Mouse (Mus musculus) NIH3T3 (cell line): ENCODE data around the gene D630023F18Rik.

Experiments
- DNase-seq: peaks from one replicate; pipeline ENCODE4 v3.0.0-alpha.2; 2012; ENCODE audit warnings: low read depth

D630023F18Rik gene

GRCm38 (mm10) chr1:65122574-65123372 is at the start of gene D630023F18Rik:
Gene D630023F18Rik (minus strand): TSS chr1:65123214.
- peak; percentile 43 for DNase-seq

- DNase-seq = no peak
Observed at GRCm38 (mm10) chr1:65171579-65171978, 48.6 kb upstream of the D630023F18Rik start.

GRCm38 (mm10) chr1:65169947-65170346 is 46.9 kb upstream of the D630023F18Rik start:
- no peak for DNase-seq

- DNase-seq = no peak
Observed at GRCm38 (mm10) chr1:65169536-65169935, 46.5 kb upstream of the D630023F18Rik start.

GRCm38 (mm10) chr1:65167496-65167895 is 44.5 kb upstream of the D630023F18Rik start:
- DNase-seq = no peak

GRCm38 (mm10) chr1:65162210-65162609 is 39.2 kb upstream of the D630023F18Rik start:
- peak; percentile 27 for DNase-seq

GRCm38 (mm10) chr1:65156111-65156510 is 33.1 kb upstream of the D630023F18Rik start:
- DNase-seq = no peak

- DNase-seq = peak; percentile 96
Observed at GRCm38 (mm10) chr1:65154814-65155213, 31.8 kb upstream of the D630023F18Rik start.

GRCm38 (mm10) chr1:65147971-65148370 is 25.0 kb upstream of the D630023F18Rik start:
- DNase-seq = peak; percentile 66

GRCm38 (mm10) chr1:65147326-65147725 is 24.3 kb upstream of the D630023F18Rik start:
- DNase-seq = no peak

- peak; percentile 60 for DNase-seq
Observed at GRCm38 (mm10) chr1:65146601-65147000, 23.6 kb upstream of the D630023F18Rik start.

- no peak for DNase-seq
Observed at GRCm38 (mm10) chr1:65144783-65145182, 21.8 kb upstream of the D630023F18Rik start.

GRCm38 (mm10) chr1:65137560-65137959 is 14.5 kb upstream of the D630023F18Rik start:
- no peak for DNase-seq

GRCm38 (mm10) chr1:65132833-65133232 is 9.8 kb upstream of the D630023F18Rik start:
- no peak for DNase-seq

- no peak for DNase-seq
Observed at GRCm38 (mm10) chr1:65131671-65132070, 8.7 kb upstream of the D630023F18Rik start.

- no peak for DNase-seq
Observed at GRCm38 (mm10) chr1:65130226-65130625, 7.2 kb upstream of the D630023F18Rik start.

- no peak for DNase-seq
Observed at GRCm38 (mm10) chr1:65129634-65130180, 6.7 kb upstream of the D630023F18Rik start.

- no peak for DNase-seq
Observed at GRCm38 (mm10) chr1:65119438-65119837, 3.6 kb downstream of the D630023F18Rik start, which contains the start of gene Gm28845. Gene Gm28845 (minus strand): TSS chr1:65119558.

- peak; percentile 10 for DNase-seq
Observed at GRCm38 (mm10) chr1:65118150-65118913, 4.7 kb downstream of the D630023F18Rik start.

GRCm38 (mm10) chr1:65113536-65114172 is 9.4 kb downstream of the D630023F18Rik start:
- peak; percentile 77 for DNase-seq

GRCm38 (mm10) chr1:65112807-65113196 is 10.2 kb downstream of the D630023F18Rik start:
- no peak for DNase-seq
